Mouse (Mus musculus) forebrain, embryonic 16.5 days (tissue): ENCODE measurements around the gene Gm45062. TPM values are rescaled to one million over a fixed set of nuclear protein-coding genes. Genes with fewer than 3 reads are reported as not detected.
A peak's percentile ranks its signal among the peaks of the same experiment; 100 is the strongest.

Source experiments
- ATAC-seq: fragments of 200-750 bp; cut with Nextera tagmentation; 2 replicates; pipeline ENCODE4 v1.8.0; 2017; ENCODE audit warnings: mild to moderate bottlenecking, moderate library complexity
- H3K27ac ChIP-seq: fragments of 300-500 bp; sonication (generic); 2 replicates; pipeline ENCODE4 v1.5.1; 2014; ENCODE audit warnings: low read length, control low read depth
- H3K27me3 ChIP-seq: fragments of 300-500 bp; sonication (generic); replicated peaks from 2 replicates; pipeline ENCODE4 v1.6.1; 2014; ENCODE audit warnings: low read length; ENCODE audit not compliant: control insufficient read depth, insufficient read depth
- H3K36me3 ChIP-seq: fragments of 300-500 bp; sonication (generic); 2 replicates; pipeline ENCODE4 v1.6.1; 2014; ENCODE audit not compliant: control insufficient read depth, insufficient read depth
- H3K4me1 ChIP-seq: fragments of 300-500 bp; sonication (generic); replicated peaks from 2 replicates; pipeline ENCODE4 v1.6.1; 2014; ENCODE audit warnings: low read length; ENCODE audit not compliant: control insufficient read depth, insufficient read depth
- H3K4me2 ChIP-seq: fragments of 300-500 bp; sonication (generic); 2 replicates; pipeline ENCODE4 v1.6.1; 2014; ENCODE audit warnings: mild to moderate bottlenecking, low read length, control low read depth
- H3K4me3 ChIP-seq: fragments of 300-500 bp; sonication (generic); replicated peaks from 2 replicates; pipeline ENCODE4 v1.5.1; 2014; ENCODE audit warnings: mild to moderate bottlenecking, low read length, control low read depth
- H3K9ac ChIP-seq: fragments of 300-500 bp; sonication (generic); replicated peaks from 2 replicates; pipeline ENCODE4 v1.6.1; 2014; ENCODE audit warnings: low read depth, low read length, control low read depth
- H3K9me3 ChIP-seq: fragments of 300-500 bp; sonication (generic); 2 replicates; pipeline ENCODE4 v1.6.1; 2016; ENCODE audit warnings: low read length; ENCODE audit not compliant: control insufficient read depth
- WGBS: fragments of 180-500 bp; shearing (Covaris S2); extraction: QIAGEN DNeasy Blood & Tissue Kit; methylation state at CpG from one replicate; pipeline ENCODE4 v1.1.7; 2014; 5-methylcytosine and 5-hydroxymethylcytosine counted together
- polyA plus RNA-seq: library from polyadenylated mRNA; unstranded; fragments of >200 nt; fragmentation: Nextera tagmentation; extraction: Ambion mirVana; gene quantifications from 2 replicates; pipeline ENCODE4 v1.2.1, GENCODE M21; 2015

The Gm45062 gene
- polyA plus RNA-seq, 1 experiment from 2014 or later: 24.3 TPM

DNA sequence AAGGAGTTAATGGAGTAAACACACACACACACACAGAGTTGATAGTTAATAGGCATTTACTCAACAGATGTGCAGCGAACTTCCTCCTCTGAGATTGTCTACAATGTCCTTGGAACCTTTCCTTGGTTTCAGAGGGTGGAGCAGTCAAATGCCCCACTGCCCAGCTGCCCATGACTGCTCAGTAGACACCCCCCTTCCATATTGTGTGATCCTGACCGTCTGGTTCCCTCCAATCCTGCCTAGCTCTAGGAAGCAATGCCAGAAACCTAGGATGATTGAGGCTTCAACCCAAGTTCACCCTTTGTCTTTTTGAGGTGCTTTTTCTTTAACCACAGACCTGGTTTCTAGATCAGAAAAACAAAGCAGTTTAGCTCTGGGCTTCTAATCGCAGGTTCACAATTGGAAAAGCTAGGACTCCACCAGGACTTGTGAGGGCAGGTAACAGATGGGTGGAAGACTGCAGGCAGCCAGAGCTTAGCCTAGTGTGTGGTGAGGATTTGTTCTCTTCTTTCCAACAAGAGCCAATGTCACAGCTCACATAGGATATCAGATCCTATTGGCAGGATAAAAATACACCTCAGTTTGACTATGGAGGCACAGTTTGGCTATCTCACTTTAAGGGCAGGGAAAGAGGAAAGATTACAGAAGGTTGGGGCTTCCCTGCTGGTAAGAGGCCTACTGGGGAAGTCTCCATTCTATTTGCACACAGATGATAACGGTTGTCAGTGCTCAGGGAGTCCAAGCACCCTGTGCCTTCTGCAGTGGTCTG, 360.5 kb downstream of the Gm45062 start:
- no peaks in the 10 kb centered on the region; the same call in 1 of the 2 replicates for H3K9me3 ChIP-seq
- H3K4me3 ChIP-seq: no peak overlapping the region
- H3K27ac ChIP-seq: no peak overlapping the region
- no peak for ATAC-seq
- no peak overlapping the region for H3K4me2 ChIP-seq
- H3K27me3 ChIP-seq: no peaks in the 10 kb centered on the region
- H3K9ac ChIP-seq: no peak overlapping the region
- 74% methylated on average over 4 of the region's 4 CpGs for WGBS
- H3K4me1 ChIP-seq: no peaks in the 10 kb centered on the region
- H3K36me3 ChIP-seq: no peaks in the 10 kb centered on the region

DNA sequence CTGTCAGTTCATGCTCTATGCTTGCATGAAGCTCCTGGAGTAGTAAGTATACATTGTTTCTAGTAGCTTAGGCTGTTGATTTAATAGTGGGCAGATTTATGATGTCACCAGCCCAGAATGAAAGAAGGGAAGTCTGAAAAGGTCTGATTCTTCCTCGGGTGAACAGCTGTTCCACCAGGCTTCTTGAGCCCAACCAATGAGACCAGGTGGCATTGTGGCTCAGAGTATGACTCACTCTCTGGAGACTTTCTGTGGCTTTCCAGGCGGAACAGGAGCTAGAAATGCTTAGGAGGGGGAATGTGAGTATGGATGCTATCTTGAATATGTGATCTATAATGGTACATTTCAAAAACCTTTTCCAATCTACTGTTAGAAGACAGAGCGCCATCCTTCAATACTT, 363.8 kb downstream of the Gm45062 start:
- no peak overlapping the region for H3K27ac ChIP-seq
- no peaks in the 10 kb centered on the region; the same call in 1 of the 2 replicates for H3K9me3 ChIP-seq
- WGBS: 79% methylated on average over 3 of the region's 3 CpGs
- no peak overlapping the region for H3K9ac ChIP-seq
- H3K4me2 ChIP-seq: no peak overlapping the region
- H3K36me3 ChIP-seq: no peaks in the 10 kb centered on the region
- H3K27me3 ChIP-seq: no peaks in the 10 kb centered on the region
- no peak overlapping the region for H3K4me3 ChIP-seq
- no peaks in the 10 kb centered on the region for H3K4me1 ChIP-seq
- ATAC-seq: no peak

DNA sequence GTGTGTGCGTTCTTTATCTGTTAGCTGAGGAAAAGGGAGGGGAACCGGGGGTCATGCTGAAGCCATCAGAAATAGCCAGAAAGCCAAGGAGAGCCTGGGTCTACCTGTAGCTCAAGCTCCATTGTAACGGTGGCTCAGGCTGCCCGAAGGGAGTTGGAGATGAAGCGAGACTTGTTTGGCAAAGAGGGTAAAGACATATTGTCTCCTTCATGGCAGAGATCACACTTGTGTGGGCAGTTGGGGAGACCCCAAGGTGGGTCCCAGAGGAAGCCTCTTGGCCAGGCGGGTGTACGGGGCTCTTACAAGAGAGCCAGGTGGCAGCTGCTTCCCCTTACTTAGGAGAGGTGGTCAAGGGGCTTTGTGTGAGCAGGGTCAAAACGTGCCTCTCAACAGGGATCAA, 369.0 kb downstream of the Gm45062 start:
- H3K36me3 ChIP-seq: no peaks in the 10 kb centered on the region
- H3K9ac ChIP-seq: no peak overlapping the region
- no peak for ATAC-seq
- H3K9me3 ChIP-seq: no peaks in the 10 kb centered on the region
- H3K27me3 ChIP-seq: no peaks in the 10 kb centered on the region
- no peak overlapping the region for H3K27ac ChIP-seq
- no peaks in the 10 kb centered on the region for H3K4me1 ChIP-seq
- 94% methylated on average over 8 of the region's 8 CpGs for WGBS
- H3K4me3 ChIP-seq: no peak overlapping the region
- no peak overlapping the region for H3K4me2 ChIP-seq

DNA sequence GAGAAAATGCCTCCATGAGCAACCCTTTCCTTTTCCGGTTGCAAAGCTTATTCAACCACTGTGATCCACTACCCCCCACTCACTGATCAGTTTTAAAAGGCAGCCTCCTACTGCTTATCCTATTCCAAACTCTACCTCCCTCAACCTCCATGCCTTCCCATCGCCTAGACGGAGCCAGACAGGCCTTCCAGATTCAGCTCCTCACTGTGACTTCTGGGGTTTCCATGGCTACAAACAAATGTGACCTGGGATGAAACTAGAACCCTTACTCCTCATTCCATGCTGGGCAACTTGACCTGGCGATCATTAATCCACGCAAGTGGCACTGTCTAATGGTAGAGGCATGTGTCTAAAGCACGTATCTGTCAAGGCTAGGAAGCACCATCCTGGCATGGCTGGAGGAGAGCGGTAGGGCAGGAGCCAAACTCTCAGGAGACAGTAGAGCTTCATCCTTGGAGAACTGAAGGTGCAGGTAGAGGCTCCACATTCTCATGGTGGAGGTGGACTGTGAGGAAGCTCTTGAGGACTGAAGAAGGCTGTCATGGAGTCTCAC, 369.5 kb downstream of the Gm45062 start:
- H3K9ac ChIP-seq: no peak overlapping the region
- no peaks in the 10 kb centered on the region for H3K36me3 ChIP-seq
- WGBS: 91% methylated on average over 7 of the region's 7 CpGs
- H3K4me1 ChIP-seq: no peaks in the 10 kb centered on the region
- H3K9me3 ChIP-seq: no peaks in the 10 kb centered on the region
- ATAC-seq: no peak
- no peak overlapping the region for H3K4me2 ChIP-seq
- no peak overlapping the region for H3K4me3 ChIP-seq
- no peak overlapping the region for H3K27ac ChIP-seq
- H3K27me3 ChIP-seq: no peaks in the 10 kb centered on the region

DNA sequence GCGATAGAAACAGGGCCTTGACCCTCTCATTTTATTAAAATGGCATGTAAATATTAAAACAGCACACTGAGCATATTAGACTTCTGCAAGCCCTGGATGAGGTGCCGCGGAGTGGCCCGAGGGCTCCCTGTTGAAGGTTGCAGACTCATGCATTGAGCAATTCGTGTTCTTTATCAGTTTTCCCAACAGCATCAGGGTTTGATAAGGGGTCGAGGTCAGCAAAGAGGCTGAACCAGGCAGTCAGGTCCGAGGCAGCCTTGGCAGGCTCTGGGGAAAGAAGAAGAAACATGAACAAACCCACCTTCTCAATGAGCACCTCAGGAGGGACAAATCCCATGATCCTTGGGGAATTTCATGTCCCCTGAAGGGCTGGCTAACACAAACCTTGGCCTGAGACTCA, 371.3 kb downstream of the Gm45062 start:
- Histone ChIP-seq H3K9me3 (no peaks in the 10 kb centered on the region), H3K4me3 (no peak overlapping the region), H3K9ac (no peak overlapping the region), H3K4me2 (no peak overlapping the region), H3K36me3 (no peaks in the 10 kb centered on the region), H3K27ac (no peak overlapping the region), H3K4me1 (no peaks in the 10 kb centered on the region), H3K27me3 (no peaks in the 10 kb centered on the region)
- no peak for ATAC-seq
- 88% methylated on average over 7 of the region's 7 CpGs for WGBS

DNA sequence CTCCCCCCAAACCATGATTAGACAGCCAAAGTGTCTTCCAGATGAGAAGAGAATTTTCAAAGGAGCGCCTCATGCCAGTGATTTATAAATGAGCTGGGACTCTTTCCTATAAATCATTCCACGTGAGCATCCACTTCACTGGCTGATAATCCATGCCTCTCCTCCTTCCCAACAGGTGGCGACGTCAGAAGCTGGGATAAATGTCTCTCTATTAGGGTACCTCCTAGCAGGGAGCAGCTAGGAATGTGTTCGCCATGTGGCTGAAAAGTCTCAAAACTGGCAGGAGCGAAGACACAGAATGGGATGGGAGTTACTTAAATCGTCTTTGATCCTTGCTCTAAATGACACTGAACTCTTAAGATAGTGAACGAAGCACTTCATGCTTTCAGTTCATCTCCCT, 372.1 kb downstream of the Gm45062 start:
- Histone ChIP-seq H3K27ac (no peak overlapping the region), H3K9ac (no peak overlapping the region), H3K4me3 (no peak overlapping the region), H3K4me2 (no peak overlapping the region), H3K36me3 (no peaks in the 10 kb centered on the region), H3K4me1 (no peaks in the 10 kb centered on the region), H3K27me3 (no peaks in the 10 kb centered on the region), H3K9me3 (no peaks in the 10 kb centered on the region)
- 81% methylated on average over 8 of the region's 8 CpGs for WGBS
- ATAC-seq: no peak

DNA sequence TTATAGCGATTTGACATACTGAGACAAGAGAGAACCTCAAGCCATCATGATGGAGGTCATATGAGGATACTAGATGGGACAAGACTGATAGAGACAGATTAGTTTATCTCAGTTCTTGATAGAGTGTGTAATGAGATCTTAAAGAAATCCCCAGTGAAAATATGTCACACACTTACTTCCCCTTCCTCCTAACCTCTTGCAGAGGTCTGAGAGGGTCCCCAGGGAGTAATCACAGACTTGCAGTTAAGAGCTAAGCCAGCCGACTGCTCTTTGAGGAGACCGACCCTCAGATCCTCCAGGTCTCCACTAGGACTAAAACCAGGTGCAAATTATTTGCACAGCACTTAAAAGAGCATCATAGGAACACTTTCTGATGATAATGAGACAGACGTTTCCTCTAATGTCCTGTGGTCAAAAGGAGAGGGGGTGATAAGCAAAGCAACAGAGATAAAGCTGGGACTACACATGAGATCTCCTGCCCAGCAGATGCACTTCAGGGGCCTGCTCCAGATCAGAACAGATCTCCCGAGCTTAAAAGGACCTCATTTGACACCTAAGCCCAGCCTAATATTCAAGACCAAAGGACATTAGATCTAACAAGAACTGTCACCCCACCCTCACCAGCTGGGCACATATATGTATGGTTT, 372.9 kb downstream of the Gm45062 start:
- WGBS: 86% methylated on average over 5 of the region's 5 CpGs
- Histone ChIP-seq H3K27ac (no peak overlapping the region), H3K9me3 (no peaks in the 10 kb centered on the region), H3K4me3 (no peak overlapping the region), H3K4me2 (no peak overlapping the region), H3K9ac (no peak overlapping the region), H3K4me1 (no peaks in the 10 kb centered on the region), H3K27me3 (no peaks in the 10 kb centered on the region), H3K36me3 (no peaks in the 10 kb centered on the region)
- ATAC-seq: no peak

DNA sequence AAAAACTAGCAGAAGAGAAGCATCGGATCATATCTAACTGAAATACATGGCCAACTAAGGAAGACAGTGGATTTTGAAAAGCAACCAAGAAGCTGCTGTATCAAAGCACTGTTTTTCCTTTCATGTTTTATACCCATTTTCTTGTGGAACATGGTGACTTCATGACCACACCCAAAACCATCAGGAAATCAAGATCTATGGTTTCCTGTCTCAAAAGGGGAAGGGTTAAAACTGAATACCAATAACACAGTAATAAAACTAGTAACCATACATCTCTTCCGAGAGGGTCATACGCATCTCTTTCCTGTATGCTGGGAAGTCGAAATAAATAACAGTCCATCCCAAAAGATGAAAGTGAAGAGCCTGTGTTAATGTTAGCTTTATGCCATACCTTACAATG, 373.5 kb downstream of the Gm45062 start:
- 93% methylated on average over 4 of the region's 4 CpGs for WGBS
- no peak overlapping the region for H3K9ac ChIP-seq
- no peaks in the 10 kb centered on the region for H3K27me3 ChIP-seq
- H3K4me3 ChIP-seq: no peak overlapping the region
- H3K36me3 ChIP-seq: no peaks in the 10 kb centered on the region
- H3K9me3 ChIP-seq: no peaks in the 10 kb centered on the region
- H3K27ac ChIP-seq: no peak overlapping the region
- ATAC-seq: no peak
- H3K4me2 ChIP-seq: no peak overlapping the region
- no peaks in the 10 kb centered on the region for H3K4me1 ChIP-seq

DNA sequence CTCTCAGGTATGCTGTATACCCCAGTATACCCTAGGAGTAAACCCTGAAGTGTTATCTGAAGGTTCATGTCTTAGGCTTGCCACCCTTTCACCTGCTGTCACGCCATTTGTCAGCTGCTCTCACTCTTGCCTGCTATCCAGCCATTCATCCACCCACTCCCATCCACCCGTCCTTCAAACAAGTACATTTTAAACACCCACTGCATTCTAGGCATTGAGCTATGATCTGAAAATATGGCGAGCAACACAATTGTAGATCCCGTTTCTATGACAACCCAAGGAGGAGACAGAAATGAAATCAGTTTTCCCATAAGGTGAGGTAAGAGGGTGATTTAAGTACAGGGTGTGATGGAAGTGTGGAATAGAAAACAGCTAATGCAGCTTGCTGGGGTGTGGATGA, 378.9 kb downstream of the Gm45062 start:
- WGBS: 81% methylated on average over 4 of the region's 4 CpGs
- Histone ChIP-seq H3K4me1 (no peaks in the 10 kb centered on the region), H3K27me3 (no peaks in the 10 kb centered on the region), H3K9me3 (no peaks in the 10 kb centered on the region), H3K27ac (no peak overlapping the region), H3K36me3 (no peaks in the 10 kb centered on the region), H3K4me3 (no peak overlapping the region), H3K9ac (no peak overlapping the region), H3K4me2 (no peak overlapping the region)
- ATAC-seq: peak; percentile 54
